Mouse (Mus musculus): ENCODE results near the gene Aspn. TPM values are rescaled to one million over a fixed set of nuclear protein-coding genes. Genes with fewer than 3 reads are reported as not detected.

Aspn gene
- polyA plus RNA-seq, 1 experiment, result 5.9 TPM

DNA sequence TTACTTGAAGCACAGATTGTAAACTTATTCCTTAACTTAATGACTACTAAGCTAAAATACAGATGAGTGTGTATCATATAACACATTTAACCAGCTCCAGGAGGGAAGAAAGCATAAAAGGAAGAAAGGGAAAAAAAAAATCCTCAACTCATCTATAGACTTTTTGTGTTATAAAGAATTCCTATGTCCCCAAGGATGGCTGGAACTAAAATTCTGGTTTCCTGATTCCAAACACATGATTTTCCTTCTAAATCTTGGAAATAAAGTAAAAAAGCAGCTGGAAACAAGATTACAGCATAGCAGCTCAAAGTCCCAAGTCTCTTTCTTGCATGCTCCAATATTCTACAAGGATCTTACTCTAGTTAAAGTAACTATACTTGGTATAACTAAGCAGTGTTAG lies 59.4 kb downstream of the Aspn start:
- TF ChIP-seq POLR2A (IDR thresholded peaks at IDR 0.05; ENCODE audit: borderline replicate concordance, control insufficient read depth, low read depth, low read length) (no peak), CTCF (IDR thresholded peaks at IDR 0.05; ENCODE audit: control insufficient read depth, insufficient read depth, low read length) (no peak)
- H3K4me3 ChIP-seq (replicated peaks; ENCODE audit: control insufficient read depth, low read depth, low read length), result no peak overlapping the region
- no peaks in the 10 kb centered on the region for H3K4me1 ChIP-seq (ENCODE audit: control insufficient read depth, insufficient read depth, low read length)
- H3K27ac ChIP-seq (ENCODE audit: control insufficient read depth, insufficient read depth, low read depth, low read length, poor library complexity), result no peak overlapping the region

DNA sequence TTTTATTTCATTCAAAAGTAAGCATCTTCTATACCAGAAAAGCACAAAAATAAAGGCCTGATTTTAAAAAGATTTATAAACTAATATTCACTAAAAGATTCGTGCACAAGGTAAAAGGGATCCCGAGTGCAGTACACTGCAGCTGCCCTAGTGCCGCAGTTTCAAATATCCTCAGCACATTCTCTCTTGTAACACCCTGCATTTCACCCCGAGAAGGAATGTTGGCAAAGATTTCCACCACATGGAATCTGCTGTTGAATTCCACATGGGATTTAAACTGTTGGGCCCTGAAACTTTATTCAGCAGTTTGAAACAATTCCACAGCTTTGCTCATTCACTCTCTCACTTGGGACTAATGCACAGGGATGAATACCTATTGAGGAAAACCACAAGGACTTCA lies 63.5 kb downstream of the Aspn start, which contains the start of gene Ogn:
TSS of gene Ogn (plus strand) at position 333 of the 400 bp plus-strand sequence.
- TF ChIP-seq CTCF (IDR thresholded peaks at IDR 0.05; ENCODE audit: control insufficient read depth, insufficient read depth, low read length) (no peak), POLR2A (IDR thresholded peaks at IDR 0.05; ENCODE audit: borderline replicate concordance, control insufficient read depth, low read depth, low read length) (no peak)
- Histone ChIP-seq H3K4me3 (replicated peaks; ENCODE audit: control insufficient read depth, low read depth, low read length) (no peak within 1 kb of the TSS), H3K27ac (ENCODE audit: control insufficient read depth, insufficient read depth, low read depth, low read length, poor library complexity) (no peak within 1 kb of the TSS), H3K4me1 (ENCODE audit: control insufficient read depth, insufficient read depth, low read length) (no peaks in the 10 kb centered on the region)
- 86% methylated on average over 4 of the region's 4 CpGs for WGBS

- H3K27ac ChIP-seq (ENCODE audit: control insufficient read depth, insufficient read depth, low read depth, low read length, poor library complexity), result no peak overlapping the region
- H3K4me1 ChIP-seq (ENCODE audit: control insufficient read depth, insufficient read depth, low read length), result no peaks in the 10 kb centered on the region
- WGBS, result 87% methylated on average over 4 of the region's 4 CpGs
- no peak for TF ChIP-seq POLR2A (IDR thresholded peaks at IDR 0.05; ENCODE audit: borderline replicate concordance, control insufficient read depth, low read depth, low read length)
- no peak for TF ChIP-seq CTCF (IDR thresholded peaks at IDR 0.05; ENCODE audit: control insufficient read depth, insufficient read depth, low read length)
- H3K4me3 ChIP-seq (replicated peaks; ENCODE audit: control insufficient read depth, low read depth, low read length), result no peak overlapping the region
Measured at GRCm38 (mm10) chr13:49608589-49609322, 64.5 kb downstream of the Aspn start.

DNA sequence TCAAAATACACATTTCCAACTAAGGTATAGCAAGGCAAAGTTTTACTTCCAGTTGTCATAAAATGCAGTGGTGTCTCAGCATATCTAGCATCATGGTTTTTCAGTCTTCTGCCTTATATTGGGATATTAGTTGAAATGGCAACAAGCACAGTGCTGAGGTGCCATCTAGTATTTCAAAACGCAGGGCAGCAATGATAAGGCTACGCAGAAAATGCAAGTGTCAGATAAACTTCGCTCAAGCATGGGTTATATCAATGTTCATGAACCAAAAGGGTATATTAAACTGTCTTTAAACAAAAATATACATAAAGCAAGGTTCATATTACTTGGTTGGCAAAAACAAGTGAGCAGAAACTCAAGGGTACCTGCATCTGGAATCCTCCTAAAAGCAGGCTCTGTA lies 72.8 kb downstream of the Aspn start:
- H3K27ac ChIP-seq (ENCODE audit: control insufficient read depth, insufficient read depth, low read depth, low read length, poor library complexity), result no peak overlapping the region

More for the DNA sequence above, 72.8 kb downstream of the Aspn start:
- TF ChIP-seq CTCF (IDR thresholded peaks at IDR 0.05; ENCODE audit: control insufficient read depth, insufficient read depth, low read length) (no peak), POLR2A (IDR thresholded peaks at IDR 0.05; ENCODE audit: borderline replicate concordance, control insufficient read depth, low read depth, low read length) (no peak)
- WGBS, result 54% methylated on average over 3 of the region's 3 CpGs
- no peak overlapping the region for H3K4me3 ChIP-seq (replicated peaks; ENCODE audit: control insufficient read depth, low read depth, low read length)
- H3K4me1 ChIP-seq (ENCODE audit: control insufficient read depth, insufficient read depth, low read length), result no peaks in the 10 kb centered on the region; the same call in 1 of the 2 replicates

Other genes starting within 250 kb of the Aspn start
- gene Fgd3, start 224.1 kb upstream of the Aspn start, polyA plus RNA-seq (2011; ENCODE audit: insufficient read depth, insufficient read length, low replicate concordance, missing spikeins), result 10.9 and 31.9 TPM in 2 replicates
- 12.1 and 23.2 TPM in 2 replicates for gene Bicd2, start 202.9 kb upstream of the Aspn start, polyA plus RNA-seq (2011; ENCODE audit: insufficient read depth, insufficient read length, low replicate concordance, missing spikeins)
- gene Ippk, start 123.2 kb upstream of the Aspn start, polyA plus RNA-seq (2011; ENCODE audit: insufficient read depth, insufficient read length, low replicate concordance, missing spikeins), result 4.4 and 4.5 TPM in 2 replicates
- gene Tes3-ps, start 51.1 kb upstream of the Aspn start, polyA plus RNA-seq (2011; ENCODE audit: insufficient read depth, insufficient read length, low replicate concordance, missing spikeins), result 1.4 and 3.5 TPM in 2 replicates
- 0.42 TPM in 1 of 2 replicates, not detected in the other for gene Ecm2, start 39.6 kb upstream of the Aspn start, polyA plus RNA-seq (2011; ENCODE audit: insufficient read depth, insufficient read length, low replicate concordance, missing spikeins)
- 0.63 and 1.3 TPM in 2 replicates for gene Omd, start 38.0 kb downstream of the Aspn start, polyA plus RNA-seq (2011; ENCODE audit: insufficient read depth, insufficient read length, low replicate concordance, missing spikeins)
- 2.9 and 6.4 TPM in 2 replicates for gene Ogn, start 63.6 kb downstream of the Aspn start, polyA plus RNA-seq (2011; ENCODE audit: insufficient read depth, insufficient read length, low replicate concordance, missing spikeins)
- gene Cenpp, start 108.3 kb downstream of the Aspn start, polyA plus RNA-seq (2011; ENCODE audit: insufficient read depth, insufficient read length, low replicate concordance, missing spikeins), result 8.5 and 9.9 TPM in 2 replicates
- 5.2 and 9.2 TPM in 2 replicates for gene Nol8, start 108.6 kb downstream of the Aspn start, polyA plus RNA-seq (2011; ENCODE audit: insufficient read depth, insufficient read length, low replicate concordance, missing spikeins)
- 18.9 and 27.5 TPM in 2 replicates for gene Iars, start 137.7 kb downstream of the Aspn start, polyA plus RNA-seq (2011; ENCODE audit: insufficient read depth, insufficient read length, low replicate concordance, missing spikeins)